Mouse (Mus musculus) spleen, postnatal 36 days (tissue): ENCODE results near the gene Notch4.
A peak's percentile ranks its signal among the peaks of the same experiment; 100 is the strongest.

Source experiments
- DNase-seq, 2 experiments: peaks; one replicate each; pipeline ENCODE4 v3.0.0; 2022; ENCODE audit warnings: low spot score in 2 of 2, mixed read lengths in 1 of 2

The Notch4 gene

DNA sequence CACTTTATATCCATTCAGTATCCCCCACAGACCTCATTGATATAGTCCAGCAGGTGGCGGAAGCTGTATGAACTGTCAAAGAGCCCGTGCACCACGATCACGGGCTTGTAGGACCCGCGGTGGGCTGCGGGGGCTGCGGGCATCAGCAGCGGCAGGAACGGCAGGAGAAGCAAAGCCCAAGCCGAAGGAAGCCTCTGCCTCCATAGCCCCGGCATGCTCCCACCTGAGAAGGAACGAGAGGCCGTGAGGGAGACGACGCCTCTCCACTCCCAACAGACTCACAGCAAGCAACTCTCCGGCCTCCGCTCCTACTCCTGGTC, 62.7 kb downstream of the Notch4 start:
- peak in 1 of 2 experiments; percentile 49 for DNase-seq

DNA sequence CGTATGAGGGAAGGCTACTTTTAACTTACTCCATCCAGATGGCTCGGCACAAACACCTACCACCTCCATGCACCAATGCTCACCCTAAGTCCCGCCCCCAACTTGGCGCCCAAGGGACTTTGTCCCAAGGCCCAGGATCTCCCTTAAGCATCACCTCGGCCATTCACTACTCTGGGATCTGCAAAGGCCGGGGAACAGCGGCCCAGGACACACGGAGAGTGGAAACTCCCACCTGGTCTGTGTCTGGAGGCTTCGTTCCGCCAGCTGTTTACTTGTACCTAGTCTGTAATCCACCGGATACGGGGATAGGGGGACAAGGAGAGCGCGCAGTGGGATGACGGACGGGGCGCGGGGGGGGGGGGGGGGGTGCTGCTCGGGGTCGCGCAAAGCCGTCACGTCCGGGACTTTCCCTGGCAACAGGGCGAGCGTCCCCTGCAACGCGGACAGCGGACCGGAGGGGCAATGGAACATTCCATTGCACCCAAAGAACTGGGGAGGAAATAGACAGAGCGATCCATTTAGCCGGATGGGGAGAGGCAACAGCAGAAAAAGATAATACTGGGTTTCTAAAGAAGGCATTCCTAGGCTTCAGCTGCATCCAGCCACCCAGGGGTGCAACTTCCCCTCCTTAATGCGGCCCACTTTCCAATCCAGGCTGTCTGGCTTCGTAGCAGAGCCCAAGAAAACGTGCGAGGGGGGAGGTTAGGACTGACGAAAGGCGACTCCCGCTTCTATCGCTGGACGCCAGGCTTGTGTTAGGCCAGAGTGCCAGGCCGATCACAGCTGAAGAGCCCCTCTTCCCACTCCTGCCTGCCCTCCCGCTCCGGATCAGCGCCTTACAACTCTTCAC, 63.2 kb downstream of the Notch4 start:
- DNase-seq, result peak; percentile 62 to 69

DNA sequence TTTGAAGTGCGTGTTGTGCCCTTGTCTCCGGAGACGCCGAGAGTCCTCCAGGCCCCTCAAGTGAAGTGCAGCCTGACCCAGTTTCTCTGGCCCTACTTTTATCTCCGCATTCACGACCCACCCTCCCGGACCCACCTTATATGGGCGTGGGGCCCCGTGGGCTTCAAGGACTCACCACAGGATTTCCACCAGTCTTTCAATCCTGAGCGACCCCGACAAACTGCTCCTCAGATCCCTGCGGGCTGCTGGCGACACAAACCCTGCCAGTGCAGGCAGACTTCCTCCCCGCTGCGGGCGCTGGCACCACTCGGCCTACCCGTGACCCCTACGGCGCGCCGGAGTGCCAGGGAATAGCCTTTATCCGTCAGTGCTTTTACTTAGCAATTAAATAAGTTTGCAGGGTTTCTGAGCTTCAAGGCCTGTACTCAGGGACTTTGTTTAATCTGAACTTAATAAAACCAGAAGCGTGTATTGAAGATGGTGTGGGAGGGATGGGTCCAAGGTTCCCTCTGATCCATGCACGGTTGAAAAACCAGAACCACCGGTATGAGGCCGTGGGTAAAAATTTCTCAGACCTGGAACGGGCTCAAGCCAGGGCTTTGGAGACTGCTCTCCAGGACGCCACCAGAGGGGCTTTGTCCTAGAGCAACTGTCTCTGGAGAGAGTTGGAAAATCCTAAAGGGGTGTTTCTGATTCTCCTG, 64.0 kb downstream of the Notch4 start, which contains the start of gene Ppt2:
Gene Ppt2 (minus strand): TSS at position 568 of the 701 bp plus-strand sequence.
- DNase-seq, result no peak

DNA sequence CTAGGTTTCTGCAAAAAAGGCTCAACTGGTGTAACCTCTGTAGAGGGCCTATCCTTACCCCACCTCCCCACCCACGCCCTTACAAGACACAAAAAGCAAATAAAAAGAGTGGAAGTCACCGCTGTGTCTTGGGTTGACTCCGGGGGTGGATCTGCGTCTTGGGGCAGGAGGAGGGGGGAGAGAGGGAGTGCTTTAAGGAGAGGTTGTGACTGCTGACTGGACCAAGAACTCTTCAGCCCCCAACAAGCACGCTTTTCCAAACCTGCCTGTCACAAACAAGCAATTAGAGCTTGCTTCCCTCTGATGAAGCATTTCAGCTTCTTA, 64.5 kb downstream of the Notch4 start:
- DNase-seq, result no peak

DNA sequence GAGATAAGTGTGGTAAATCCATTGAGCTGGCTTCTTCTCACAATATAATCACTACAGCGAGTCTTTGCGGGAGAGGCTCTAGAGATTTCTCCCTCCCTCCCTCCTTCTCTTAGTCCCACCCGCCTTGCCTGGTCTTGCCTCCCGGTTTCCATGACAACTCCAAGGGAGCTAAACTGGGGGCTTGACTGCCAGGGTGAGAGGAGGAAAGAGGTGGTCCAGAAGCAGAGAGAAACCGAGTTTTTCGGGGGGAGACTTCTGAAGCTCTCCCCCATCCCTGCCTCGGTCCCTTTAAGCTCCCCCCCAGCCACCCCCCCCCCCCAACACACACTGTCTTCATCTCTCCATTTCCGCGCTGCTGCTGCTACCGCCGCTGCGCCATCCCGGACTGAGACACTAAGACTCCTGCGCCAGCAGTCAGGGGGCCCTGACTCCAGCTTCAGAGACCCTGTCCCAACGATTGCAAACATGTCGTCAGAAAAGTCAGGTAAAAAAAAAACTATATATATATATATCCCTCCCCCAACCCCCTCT, 65.2 kb downstream of the Notch4 start, which contains the start of gene Prrt1:
Gene Prrt1 (plus strand): TSS at position 313 of the 531 bp plus-strand sequence.
- no peak for DNase-seq

DNA sequence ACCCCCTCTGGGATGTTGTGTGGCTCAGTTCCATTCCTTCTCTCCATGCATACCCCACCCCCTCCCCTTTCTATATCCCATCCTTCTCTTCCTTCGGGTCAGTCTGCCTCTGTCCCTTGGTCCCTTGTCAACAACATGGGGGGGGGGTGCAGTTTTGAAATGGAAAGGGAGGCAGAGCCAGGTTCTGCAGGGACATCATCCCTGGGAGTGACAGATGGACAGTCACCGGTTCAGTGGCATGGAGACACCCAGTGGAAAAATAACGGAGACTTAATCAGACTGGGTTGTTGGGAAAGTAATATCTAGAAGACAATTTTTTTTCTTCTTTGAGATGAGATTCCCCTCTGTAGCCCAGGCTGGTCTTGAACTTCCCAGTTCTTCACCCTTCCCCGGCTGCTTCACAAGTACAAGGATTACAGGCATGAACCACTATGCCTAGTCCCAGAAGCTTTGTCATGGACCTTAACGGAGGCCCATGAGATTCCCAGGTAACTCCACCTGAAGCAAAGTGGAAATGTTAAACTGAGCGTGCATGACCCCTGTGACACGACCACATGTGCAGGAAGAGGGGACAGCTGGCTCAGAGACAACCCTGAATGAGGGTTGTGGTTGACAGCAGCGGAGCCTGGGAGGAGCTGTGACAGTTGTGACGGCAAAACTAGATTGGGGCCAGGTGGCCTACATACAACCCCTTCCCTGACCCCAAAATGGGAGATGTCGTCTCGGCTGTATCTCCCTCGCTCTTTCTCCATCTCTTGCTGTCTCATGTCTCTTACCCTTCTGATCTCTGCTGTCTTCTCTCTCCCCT, 65.9 kb downstream of the Notch4 start:
- no peak for DNase-seq

DNA sequence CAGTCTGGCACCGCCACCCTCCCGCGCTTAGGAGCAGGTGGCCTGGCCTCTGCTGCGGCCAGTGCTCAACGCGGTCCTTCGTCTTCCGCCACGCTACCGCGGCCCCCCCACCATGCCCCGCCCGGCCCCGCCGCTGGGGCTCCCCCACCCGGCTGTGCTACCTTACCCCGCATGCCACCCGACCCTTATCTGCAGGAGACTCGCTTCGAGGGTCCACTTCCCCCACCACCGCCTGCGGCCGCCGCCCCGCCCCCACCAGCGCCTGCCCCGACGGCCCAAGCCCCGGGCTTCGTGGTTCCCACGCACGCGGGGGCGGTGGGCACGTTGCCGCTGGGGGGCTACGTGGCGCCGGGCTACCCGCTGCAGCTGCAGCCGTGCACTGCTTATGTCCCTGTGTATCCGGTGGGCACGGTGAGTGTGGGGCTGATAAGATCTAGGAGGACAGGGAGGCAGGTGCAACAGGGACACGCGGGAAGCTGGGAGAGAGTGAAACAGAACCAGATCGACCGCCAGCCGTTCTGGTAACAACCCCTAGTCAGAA, 66.8 kb downstream of the Notch4 start:
- DNase-seq, result no peak

DNA sequence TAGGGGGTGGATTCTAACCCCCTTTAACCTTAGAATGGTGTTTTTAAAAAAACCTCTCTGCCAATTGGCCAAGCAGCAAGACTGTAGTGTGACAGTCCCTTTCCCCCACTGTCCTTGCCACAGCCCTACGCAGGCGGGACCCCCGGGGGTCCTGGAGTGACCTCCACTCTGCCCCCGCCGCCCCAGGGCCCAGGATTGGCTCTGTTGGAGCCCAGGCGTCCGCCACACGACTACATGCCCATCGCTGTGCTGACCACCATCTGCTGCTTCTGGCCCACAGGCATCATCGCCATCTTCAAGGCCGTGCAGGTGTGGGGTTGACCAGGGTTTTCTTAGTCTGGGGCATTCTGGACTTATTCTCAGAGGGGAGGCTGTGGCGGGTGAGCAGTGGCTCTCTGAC, 67.6 kb downstream of the Notch4 start:
- no peak for DNase-seq

DNA sequence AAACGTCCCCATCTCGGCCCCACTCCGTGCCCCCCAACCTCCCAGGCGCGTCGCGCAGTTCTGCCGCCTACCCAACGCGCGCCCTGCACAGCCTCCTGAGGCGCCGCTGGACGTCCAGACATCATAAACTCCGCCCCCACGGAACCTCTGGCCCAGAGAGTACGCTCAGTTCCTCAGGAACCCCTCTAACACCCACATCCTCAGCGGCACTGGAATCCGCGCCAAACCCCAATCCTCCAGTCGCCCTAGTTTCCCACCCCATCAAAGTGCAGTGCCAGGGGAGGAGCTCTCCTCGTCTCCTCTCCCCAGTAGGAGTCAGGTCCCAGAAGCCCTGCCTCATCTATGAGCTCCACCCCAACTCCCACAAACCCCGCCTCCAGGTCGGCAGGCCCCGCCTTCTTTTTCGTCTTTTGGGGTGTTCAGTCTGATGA, 68.2 kb downstream of the Notch4 start:
- peak; percentile 66 to 78 for DNase-seq

DNA sequence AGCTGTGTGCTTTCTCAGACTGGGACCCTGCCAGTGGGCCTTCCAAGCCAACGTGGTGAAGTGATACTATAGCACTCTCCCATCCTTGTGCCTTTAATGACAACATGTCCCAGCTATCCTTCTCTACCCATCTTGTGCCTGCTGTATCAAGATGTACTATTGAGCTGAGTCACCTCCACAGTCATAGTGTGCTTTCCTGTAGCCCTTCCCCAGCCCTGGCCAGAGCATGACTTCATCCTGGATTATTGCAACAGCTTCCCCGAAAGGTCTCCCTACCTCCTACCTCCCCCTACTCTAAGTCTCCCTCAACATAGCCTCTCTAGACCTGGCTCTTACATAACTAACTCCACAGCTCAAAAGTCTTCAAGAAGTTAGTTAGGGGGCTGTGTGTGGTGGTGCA, 71.6 kb downstream of the Notch4 start:
- DNase-seq, result no peak

DNA sequence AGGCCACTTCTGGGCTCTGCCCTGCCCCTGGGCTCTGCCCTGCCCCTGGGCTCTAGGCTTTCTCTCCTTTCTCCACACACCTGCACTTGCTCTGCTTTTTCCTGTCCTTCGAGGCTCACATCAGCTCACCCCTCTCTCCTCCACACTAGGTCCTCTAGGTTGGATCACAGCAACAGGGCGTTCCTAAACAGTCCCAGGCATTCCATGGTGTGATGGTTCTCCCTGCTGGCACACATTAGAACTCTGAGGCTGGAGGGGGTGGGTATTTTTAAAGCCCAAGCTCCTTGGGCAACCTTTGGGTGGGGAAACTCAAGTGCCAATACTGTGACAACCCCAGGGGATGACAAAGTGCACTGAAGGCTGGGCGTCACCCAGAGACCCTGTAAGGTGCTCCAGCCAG, 73.4 kb downstream of the Notch4 start:
- no peak for DNase-seq
